Mouse (Mus musculus): ENCODE results near the gene Ccn6.
"Not testable (repeated sequence)": the region's sequence is repeated elsewhere in the genome, so short reads cannot be mapped to it uniquely, and the experiment has no call there.

Gene Ccn6

DNA sequence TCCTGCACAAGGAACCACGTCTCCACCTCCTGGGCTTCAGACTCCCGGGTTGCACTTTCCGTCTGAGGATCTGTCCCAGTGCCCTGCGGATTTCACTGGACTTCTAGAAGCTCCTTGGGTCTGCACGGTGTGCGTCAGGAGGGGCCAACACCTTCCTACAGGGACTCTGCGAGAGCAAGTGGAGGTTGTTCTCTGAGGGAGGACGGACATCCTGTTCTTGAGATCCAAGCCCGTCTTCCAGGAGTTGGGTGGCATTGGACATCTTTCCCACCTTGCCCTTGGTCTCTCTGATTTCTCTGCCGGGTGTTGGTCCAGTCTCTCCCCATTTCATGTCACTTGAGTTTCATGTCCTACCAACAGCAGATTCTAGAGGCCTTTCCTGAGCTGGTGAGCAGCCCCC lies at the start of gene Ccn6:
Ccn6 (minus strand) TSS at position 101 of the 400 bp plus-strand sequence.
- no peak for DNase-seq (ENCODE audit: low spot score in 2 of 2)

DNA sequence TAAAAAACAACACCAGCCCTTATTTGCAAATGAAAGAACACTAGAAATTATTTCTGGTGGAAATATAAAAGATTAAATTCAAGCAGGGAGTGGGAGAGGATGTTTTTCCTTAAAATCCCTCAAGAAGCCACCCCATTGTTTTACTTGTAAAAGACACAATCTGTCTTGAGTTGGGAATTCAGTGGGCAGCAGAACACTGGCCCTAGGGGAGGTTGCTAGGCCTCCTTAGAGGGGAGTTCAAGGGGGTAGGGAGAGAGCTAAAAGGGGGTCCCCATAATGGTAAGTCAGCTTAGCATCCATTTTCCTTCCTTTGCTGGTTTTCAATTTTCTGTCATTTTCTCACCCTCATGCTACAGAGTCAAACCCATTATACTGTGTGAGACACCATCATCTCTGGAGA lies 46.4 kb upstream of the Ccn6 start:
- no peak for DNase-seq (ENCODE audit: low spot score in 2 of 2)

DNA sequence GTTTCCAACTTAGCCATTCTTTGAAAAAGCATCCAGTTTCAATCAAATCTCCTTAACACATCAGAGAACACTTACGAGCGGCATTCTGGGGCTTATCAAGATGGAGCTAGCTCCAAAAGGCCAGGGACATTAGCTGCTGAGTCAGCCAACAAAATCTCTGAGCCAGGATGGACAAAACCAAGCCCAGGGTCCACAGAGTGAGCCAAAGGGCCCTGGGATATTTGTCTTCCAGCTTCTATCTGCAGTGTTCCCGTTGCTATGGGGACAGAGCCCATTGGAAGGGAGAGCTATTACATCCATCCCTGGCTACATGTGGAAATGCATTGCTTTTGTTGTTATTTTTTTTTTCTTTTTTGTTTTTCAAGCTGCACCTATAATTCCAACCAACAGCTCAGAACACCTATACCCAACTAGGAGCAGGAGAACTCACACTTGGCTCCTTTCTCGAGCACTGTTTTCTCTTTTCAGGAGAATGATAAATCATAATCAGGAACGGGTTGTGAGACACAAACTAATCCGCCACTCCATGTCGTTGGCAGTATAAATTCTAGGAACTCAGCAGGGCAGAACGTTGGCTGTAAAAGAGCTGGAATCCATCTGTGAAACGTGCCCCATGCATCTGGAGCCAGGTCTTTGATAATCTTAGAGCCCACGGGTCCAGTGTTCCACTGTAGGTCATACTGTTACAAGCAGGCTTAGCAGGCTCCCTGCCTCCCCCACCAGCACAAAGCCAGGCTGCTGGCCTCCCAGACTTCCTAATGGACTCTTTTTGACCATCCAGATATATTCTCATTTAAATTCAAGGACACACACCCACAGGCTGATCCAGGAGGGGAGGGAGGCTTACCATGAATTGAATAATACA lies 45.8 kb upstream of the Ccn6 start:
- DNase-seq (ENCODE audit: low spot score in 2 of 2), result peak; percentile 40 to 45

DNA sequence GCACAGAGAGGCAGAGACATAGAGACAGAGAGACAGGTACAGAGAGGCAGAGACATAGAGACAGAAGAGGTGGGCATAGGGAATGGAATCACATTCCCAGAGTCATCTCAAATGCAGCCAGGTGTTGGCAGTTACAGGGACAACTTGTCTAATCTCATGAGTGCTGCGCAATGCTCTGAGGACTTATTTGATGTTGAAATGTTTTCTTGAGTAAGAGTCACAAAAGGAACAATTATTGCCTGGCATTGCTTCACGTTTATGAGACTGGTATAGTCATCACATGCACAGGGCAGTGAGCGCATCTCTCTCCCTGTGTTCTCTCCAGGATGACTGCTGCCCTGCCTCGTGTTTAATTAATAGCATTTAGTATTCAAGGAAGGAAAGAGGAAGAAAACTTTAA lies 45.1 kb upstream of the Ccn6 start:
- peak in 1 of 2 experiments; percentile 6 for DNase-seq (ENCODE audit: low spot score in 2 of 2)

DNA sequence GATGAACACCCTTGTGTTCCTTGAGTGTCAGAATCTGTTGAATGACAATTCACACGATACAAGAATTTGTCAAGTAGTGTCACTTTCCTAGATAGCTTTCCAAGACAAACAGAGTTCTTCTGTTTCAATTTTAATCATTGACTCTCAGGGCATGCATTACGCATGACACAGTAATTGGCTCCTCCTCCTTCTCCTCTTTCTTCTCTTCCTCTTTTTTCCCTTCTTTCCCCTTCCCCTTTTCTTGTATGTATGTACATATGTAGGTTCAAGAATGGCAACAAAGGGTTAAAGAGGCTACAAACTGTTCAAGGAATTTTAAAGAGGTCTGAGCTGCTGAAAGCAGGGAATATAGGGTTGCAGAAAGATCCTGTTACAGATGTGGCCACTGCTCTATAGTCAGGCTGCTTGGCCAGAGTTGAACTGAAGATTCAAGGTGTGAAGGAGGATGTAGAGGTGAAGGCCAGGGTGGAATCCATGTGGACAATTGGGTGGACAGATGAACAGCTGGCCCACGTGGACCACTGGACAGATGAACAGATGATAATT lies 43.8 kb upstream of the Ccn6 start:
- DNase-seq (ENCODE audit: low spot score in 2 of 2), result no peak

DNA sequence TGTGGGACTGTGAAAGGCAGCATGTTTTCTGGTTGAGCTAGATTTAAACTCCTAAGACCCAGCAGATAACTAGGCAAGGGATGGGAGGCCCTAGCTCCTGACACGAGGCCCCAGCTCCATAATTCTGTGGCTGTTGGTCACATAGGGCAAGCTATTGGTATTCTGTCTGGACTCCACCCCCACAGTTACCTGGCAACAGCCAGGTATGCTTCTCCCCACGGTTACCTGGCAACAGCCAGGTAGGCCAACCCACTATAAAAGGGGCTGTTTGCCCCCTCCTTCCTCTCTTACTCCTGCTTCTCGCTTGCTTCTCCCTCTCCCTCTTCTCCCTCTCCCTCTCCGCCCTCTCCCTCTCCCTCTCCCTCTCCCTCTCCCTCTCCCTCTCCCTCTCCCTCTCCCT lies 38.9 kb upstream of the Ccn6 start:
- DNase-seq (ENCODE audit: low spot score in 2 of 2), result no peak

DNA sequence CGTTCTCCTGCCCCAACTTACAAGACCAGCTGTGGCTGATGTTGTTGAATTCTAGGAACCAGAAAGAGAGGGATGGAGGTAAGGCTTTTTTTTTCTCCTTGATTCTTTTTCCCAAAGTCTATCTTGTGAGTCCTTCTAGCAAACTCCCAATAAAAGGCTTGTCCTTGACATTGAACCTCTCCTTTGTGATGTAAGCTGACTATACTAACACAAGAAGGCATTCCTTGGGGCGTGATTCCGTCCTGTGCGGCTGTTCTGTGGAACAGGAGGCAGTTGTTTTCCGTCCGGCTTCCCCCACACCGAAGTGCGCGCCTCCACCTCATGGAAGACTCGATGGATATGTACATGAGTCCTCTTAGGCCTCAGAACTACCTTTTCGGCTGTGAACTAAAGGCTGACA lies 34.6 kb upstream of the Ccn6 start:
- not testable (repeated sequence) for DNase-seq (ENCODE audit: low spot score in 2 of 2)

DNA sequence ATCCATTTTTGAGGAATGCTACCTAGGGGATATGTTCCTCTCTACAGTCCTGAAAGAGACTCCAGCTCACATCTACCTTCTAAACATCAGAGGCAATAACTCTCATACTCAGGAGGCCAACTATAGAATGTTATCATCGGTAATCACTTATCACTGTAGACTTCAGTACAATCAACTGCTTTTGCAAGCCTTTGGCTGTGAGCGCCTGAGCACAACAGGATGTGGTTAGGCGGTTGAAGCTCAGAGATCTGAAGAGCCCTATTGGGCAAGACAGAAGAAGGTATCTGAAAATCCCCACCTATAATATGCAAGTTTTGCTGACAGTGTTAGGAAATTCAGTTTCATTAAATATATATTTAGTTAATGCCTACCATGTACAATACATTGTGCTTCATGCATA lies 29.1 kb upstream of the Ccn6 start:
- DNase-seq (ENCODE audit: low spot score in 2 of 2), result no peak

DNA sequence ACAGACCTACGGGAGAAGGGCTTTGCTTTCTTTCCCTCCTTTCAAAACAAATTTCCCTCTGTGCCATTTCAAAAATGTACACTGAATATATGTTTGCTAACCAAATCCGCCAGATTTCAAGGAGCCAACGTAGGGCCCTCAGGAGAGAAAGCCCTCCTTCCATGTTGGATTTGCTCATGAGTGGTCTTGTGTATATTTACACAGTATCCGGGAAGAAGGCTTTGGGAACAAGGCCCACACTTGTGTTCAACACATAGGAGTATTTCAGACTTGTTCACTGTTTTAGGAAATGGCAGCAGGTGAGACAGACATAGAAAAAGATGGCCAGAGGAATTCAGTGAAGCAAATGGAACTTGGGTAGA lies 21.9 kb upstream of the Ccn6 start:
- DNase-seq (ENCODE audit: low spot score in 2 of 2), result no peak

DNA sequence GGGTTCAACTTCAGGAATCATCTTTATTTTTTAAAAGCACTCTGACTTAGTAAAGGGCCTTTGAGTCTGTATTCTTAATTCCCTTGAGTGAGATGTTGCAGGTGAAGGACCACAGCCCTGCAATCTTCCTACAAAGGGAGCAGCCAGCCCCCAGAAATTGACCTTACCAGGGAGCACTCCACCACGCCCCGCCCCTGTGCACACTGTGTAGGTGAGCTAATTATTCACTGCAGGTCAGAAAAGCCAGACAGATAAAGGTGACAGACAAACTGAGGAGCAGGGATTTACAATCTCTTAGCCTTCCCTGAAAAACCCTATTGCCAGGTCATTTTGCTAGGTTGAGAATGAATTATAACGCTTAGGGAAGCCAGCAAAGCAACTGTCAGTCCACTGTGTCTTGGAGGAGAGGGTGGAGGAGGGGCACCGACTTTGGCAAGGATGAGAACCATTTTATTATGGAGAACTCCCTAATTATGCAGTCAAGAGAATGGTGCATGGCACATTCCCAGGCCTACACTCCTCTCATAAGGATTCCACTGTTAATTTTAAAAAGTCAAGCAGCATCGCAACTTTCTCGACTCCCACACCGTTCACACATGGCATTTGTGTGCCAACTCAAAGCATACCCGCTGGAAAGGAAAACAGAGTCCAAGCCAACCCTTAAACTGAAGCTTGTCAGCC lies 21.4 kb upstream of the Ccn6 start:
- no peak for DNase-seq (ENCODE audit: low spot score in 2 of 2)

DNA sequence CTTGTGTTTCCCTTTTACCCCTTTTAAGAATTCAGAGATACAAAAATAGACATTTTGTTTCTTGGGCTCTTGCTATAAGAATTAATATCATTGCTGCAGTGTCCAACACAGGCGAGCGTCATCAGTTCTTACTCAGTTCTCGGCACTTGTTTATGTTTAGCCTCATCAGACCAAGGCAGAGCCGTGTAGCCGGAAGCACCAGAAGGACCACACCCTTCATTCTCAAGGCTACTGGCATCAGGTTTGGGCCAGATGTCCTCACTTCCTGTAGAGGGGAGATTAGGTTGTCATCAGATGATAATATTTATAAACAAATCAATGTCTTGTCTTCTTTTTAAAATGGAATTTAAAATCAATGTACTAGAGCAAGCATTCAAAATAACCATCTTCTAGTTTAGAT lies 13.4 kb upstream of the Ccn6 start:
- peak in 1 of 2 experiments; percentile 26 for DNase-seq (ENCODE audit: low spot score in 2 of 2)

DNA sequence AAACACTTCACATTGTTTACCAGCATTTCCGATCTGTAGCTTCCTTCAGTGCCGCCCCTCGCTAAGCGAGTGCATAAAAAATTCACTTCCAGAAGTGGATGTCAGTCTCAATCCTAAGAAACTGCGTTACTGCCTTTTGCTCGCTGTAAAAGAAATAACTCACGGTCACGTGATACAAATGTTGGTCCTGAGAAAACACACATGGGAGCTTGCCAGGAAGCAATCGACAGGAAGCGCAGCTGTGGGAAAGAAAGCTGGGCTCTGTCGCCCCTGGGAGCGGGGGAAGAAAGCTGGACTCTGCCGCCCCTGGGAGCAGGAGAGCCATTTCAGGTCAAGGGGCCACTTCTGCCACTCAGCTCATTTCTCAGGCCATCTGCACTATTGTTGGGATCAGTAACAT lies 9.5 kb upstream of the Ccn6 start:
- peak; percentile 70 to 77 for DNase-seq (ENCODE audit: low spot score in 2 of 2)

DNA sequence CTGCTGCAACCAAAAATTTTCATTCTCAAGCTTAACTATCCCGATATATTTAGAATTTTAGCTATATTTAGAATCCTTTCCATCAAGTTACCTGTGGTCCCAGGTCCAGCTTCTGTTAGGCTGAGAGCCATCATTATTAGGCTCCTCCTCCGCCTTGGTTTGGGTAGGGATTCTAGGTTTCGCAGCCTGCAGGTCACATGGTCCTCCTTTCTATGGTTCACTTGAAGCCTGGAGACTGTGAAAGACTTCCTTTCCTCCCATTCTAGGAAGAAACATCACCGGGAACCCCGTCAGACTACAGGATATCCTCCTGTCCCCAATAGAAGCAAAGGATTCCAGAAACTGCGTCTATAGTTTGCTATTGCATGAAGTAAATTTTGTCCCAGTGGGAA lies 8.9 kb upstream of the Ccn6 start:
- peak in 1 of 2 experiments; percentile 32 for DNase-seq (ENCODE audit: low spot score in 2 of 2)

DNA sequence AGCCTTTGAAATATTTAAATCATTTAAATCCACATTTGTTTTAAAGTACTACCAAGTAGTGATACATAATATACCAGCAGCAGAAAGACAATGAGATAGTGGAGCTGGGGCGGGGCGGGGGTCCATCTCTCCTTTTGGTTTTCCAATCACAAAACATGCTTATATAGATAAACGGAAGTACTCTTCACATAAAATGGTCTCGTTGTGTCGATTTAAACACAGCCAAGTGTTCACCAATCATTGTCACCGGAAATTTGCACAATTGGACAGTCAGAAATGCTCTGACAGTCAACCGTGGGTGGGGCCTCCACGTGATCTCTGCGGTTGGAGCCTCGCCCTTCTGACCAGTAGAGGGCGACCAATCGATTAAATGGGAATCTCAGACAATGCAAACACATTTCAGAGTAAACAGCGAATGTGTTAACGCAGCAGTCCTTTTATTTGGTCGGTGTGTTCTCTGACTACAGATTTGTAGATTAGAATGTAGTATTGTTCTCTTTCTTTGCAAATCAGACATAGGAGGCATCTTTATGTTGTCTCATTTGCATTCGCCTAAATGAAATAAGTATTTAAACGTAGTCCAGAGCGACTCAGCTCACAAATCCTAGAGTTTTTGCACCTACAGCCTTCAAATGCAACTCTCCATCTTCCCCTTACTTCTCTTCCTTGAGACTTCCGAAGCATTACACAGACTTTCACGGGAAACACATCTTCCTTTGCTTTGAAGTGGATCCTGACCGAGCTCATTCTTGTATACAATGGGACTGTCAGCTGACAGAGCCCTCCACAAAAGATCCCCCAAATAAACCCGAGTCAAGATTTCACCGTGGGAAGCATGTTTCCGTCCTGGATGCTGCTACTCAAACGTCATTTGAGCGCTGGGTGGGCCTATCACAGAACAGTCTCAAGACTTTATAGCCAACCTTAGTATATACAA lies 8.3 kb upstream of the Ccn6 start:
- DNase-seq (ENCODE audit: low spot score in 2 of 2), result peak; percentile 87 to 92

DNA sequence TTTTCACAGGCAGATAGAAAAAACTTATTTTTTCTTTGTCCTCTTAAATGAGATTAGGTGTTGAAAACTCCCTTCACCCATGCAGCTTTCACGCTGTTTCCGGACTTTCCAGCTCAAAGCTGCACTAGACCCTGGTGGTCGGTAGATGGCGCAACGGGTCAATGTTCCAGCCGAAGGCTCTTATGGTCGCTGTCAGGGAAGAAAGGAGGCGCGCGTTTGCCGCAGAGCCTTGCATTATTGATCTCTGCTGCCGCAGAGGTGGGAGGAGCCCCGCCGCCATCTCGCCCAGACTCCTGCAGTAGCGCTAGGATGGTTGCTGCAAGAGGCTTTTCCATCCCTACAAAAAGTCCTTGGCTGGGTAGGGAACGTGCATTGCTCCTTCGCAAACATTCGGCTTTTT lies 7.5 kb upstream of the Ccn6 start:
- DNase-seq (ENCODE audit: low spot score in 2 of 2), result peak; percentile 83 to 91

DNA sequence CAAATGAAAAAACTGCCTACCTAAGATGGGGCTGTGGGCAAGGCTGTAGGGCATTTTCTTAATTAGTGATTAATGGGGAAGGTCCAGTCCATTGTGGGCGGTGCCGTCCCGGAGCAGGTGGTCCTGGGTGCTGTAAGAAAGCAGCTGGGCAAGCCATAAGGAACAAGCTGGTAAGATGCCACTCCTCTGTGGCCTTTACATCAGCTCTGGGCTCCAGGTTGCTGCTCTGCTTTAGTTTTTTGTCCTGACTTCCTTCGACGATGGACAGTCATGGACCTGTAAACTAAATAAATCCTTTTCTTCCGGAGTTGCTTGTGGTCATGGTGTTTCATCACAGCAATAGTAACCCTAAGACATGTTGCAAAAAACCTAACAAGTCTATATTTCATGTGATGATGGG lies 7.1 kb upstream of the Ccn6 start:
- no peak for DNase-seq (ENCODE audit: low spot score in 2 of 2)

DNA sequence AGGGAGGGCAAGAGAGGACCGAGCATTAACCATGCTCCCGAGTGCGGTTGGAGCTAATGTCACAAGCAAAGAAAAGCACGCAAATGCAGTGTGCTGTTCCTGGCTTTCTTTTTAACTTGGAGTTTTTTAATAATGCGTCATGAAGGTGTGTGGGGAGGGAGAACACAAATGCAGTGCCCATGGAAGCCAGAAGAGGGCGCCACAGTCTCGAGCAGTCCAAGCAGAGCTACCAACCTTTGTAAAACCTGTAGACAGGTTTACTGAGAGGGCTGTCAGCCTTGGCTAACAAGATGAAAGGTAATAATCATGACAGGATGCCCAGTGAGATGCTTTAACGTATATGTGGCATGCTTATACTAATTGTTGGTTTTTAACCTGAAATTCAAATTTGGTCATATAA lies 6.6 kb upstream of the Ccn6 start:
- DNase-seq (ENCODE audit: low spot score in 2 of 2), result peak in 1 of 2 experiments; percentile 35

DNA sequence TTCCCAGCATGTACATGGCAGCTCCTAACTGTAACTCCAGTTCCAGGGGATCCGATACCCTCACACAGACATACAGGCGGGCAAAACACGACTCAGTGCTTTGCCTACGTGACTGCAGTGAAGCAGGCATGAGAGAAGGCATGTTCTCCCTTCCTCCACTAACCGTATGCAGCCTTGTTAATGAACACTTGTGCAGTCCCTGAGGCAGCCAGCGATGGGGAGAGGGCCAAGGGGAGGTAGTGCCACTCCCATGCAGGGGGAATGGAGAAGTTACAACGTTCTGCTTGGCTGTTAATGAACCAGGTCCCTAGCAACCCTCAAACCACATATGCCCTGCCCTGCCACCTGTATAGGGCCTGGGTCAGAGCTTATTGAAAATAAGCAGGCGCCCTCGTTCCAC lies 6.0 kb upstream of the Ccn6 start:
- no peak for DNase-seq (ENCODE audit: low spot score in 2 of 2)

DNA sequence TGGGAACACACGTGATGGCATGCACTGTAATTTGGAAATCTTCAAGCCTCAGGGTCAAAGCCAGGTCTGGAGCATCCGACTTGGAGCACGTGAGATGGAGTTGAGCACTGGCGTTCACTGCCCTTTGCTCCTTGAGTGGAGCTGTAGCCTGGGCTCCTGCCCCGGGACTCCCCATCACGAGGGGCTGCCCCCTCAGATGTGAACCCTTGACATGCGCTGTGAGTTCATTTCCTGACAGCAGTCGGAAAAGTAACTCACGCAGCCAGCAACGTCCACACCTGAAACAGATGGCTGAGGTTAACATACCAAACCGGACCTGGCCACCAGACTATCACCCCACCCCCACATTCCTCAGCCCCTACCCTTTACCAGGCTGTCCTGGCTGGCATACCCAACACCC lies 4.0 kb upstream of the Ccn6 start:
- no peak for DNase-seq (ENCODE audit: low spot score in 2 of 2)

DNA sequence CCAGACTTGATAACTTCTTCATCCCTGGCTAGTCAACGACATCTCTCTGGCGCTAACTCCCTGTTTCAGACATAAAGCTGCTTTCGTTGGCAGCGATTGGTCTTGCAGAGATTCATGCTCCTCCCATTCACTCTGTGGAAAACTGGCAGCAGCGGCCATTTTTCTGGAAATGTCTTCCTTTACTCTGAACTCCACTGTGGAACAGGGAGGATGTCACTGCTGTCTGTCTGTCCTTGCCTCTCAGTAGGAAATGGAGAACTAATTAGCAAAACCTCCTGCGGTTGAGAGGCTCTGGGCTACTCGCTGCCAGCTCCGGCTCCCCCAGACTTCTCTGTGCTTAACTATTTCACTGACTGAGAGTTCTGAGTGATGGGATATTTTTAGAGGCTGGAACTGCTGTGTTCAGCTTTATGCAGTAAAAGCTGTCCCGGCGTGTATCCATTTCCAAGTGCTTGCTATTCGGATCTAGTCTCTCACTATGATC lies 2.1 kb upstream of the Ccn6 start:
- peak; percentile 12 to 18 for DNase-seq (ENCODE audit: low spot score in 2 of 2)

DNA sequence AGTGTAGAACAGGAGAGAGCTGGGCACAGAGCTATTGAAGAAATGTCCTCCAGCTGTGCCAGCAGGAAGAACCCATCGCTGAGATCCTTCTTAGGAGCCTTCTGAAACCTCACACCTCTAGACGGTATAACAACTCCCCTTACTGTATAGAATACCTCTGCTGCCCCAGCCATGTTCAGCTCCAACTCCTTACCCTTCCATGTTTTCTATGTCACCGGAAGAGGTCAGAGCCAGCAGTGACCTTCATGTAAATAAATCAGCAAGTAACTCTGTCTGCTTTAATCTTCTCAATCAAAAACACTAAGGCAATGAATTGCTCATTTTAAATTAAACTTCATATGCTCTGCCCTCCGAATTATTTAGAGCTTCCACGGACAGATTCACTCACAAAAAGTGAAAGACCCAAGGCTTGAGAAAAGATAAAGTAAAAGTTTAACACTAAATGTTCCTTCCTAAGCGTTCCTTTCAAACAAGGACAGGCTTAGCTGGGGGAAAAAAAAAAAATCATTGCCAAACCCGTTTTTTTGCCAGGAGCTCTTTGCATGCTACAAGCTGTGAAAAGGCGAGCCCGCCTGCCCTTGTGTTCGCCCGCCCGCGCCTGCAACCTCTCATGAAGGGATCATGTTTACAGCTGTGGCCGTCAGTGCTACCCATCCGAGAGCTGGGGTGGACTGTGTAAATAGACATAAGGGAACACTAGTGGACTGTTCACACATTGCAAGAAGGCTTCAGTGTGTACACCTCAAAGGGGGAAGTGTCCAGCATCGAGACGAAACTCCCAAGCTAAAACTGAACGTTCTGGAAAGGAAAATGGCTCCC lies 719 bp downstream of the Ccn6 start:
- no peak for DNase-seq (ENCODE audit: low spot score in 2 of 2)

Data from heart, adult 9 months (tissue).